Mouse (Mus musculus): ENCODE data around the gene Helz2.

Helz2 gene

DNA sequence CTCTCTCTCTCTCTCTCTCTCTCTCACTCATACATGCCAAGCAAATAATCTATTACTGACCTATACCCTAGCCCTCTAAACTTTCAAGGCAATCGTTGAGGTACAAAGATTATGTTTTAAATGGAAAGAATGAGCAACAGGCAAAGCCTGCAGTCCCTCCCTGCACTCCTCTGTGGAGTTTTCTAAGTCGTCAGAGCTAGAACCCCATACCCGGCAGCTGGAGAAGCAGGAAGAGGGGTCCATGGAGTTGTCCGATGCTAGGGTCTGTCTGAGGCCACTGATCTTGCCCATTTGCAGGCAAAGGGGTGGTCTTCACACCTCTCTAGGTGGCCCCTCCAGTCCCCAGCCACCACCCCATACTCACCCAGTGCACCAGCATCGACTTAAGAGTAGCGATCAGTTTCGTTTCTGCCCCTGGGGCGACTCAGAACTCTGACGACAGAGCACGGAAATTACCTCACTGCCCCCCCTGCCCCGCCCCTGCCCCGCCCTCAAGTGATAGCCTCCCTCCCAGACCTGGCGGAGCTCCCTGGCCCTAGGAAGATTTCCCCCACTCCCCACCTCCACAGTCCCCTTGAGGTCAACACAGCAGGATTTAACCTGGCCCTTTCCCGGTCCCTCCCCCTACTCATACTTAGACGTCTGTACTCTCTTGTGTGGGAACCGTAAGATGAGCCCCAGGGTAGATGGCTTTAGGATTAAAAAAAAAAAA is at the start of gene Helz2:
Helz2 (minus strand) TSS at position 426 of the 712 bp plus-strand sequence.
- no peak for DNase-seq (ENCODE audit: low spot score in 2 of 2)

DNA sequence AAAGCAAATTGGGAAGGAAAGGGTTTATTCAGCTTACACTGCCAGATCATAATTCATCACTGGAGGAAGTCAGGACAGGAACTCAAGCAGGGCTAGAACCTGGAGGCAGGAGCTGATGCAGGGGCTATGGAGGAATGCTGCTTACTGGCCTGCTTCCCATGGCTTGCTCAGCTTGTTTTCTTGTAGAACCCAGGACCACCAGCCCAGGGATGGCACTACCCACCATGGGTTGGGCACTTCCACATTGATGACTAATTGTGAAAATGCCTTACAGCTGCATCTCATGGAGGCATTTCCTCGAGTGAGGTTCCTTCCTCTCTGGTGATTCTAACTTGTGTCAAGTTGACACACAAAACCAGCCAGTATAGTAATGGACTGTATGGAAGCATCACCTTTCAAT is 49.1 kb upstream of the Helz2 start:
- no peak for DNase-seq (ENCODE audit: low spot score in 2 of 2)

DNA sequence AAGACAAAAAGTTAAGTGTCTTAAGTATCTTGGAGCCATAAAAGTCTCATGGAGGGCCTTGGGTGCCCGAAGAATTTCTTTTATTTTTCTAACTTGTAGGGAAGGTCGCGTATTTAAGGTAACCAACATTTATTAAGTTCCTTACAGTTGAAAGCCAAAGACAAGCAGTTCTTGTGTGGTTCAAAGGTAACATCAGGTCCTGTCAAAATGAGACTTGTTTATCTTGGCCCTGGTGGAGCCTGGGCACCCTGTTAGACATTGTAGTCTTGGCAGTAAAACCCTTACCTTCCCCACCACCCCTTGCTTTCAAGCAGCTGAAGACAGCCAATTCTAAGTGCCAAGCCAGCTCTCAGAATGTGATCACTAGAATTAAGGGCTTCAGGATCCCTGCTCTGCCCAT is 46.9 kb upstream of the Helz2 start:
- DNase-seq (ENCODE audit: low spot score in 2 of 2), result no peak

DNA sequence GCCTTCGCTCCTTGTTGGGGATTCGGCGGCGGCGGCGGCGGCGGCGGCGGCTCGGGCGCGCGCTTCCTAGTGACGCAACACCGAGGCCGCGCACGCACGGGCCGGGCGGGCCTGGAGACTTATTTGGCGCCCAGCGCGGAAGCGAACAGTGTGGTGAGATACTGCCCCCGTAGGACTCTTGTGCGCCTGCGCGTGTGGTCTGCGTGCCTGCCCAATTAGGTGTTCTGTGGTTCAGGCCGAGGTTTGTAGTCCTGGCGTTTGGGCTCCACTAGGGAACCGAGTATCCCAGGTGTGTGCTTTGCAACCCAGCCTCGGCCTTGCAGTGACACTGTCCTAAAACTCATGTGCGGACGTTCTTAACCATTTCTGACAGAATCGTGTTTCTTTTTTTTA is 46.1 kb upstream of the Helz2 start, which contains the start of gene Gmeb2:
Gmeb2 (minus strand) TSS at position 78 of the 393 bp plus-strand sequence.
- DNase-seq (ENCODE audit: low spot score in 2 of 2), result peak; percentile 97

DNA sequence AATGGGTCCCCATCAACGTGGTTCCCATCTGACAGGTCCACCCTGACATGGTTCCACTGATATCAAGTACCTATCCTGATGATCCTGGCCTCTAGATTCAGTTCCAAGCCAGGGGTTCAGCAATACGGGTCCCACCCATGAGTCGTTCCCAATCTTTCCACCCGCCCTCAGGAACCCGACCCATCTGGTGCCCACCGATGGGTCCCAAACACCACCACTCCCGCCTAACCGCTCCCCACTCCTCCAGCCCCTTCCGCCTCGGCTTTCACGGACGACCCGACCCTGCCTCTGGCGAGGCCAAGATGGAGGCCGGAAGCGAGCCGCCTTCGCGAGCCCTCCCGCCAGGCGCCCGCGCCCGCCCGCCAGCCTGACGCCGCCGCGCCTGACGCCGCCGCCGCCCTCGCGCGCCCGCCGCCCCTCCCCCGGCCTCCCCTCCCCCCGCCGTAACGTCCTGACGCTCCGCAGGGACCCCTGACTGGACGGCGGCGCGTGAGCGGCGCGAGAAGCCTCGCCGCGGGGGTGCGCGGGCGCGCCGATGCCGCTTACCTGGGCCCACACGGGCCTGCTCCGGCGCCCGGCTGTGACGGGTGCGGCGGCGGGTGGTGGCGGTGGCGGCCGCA is 45.6 kb upstream of the Helz2 start:
- peak; percentile 86 to 87 for DNase-seq (ENCODE audit: low spot score in 2 of 2)

DNA sequence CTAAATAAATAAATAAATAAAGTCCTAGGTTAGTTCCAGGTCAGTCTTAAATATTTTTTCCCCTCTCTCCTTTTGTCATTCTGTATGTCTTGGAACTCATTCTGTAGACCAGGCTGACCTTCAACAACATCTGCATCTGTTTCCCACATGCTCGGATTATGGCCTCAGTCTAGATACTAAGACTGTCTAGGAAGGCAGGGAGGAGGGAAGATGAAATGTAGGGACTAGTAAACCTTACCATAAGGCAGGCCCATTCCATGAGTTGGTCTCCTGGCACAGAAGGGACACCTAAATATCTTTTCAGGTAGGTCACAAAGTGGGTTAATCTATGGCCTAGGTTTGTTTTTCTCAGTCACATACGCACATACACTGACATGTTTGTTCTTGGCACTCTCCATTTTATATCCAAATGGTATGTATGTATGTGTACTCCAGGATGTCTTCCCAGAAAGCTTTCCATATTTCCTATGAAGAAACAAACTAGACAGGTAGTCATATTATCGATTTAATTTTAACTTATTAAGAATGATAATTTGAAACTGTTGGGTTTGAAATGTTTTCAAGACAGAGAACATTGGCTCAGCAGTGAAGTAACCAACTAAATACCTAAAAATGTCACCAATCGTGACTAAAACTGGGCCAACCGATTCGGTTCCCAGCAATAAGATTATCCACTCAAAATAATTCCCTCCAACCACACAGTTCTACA is 45.0 kb upstream of the Helz2 start:
- DNase-seq (ENCODE audit: low spot score in 2 of 2), result no peak

DNA sequence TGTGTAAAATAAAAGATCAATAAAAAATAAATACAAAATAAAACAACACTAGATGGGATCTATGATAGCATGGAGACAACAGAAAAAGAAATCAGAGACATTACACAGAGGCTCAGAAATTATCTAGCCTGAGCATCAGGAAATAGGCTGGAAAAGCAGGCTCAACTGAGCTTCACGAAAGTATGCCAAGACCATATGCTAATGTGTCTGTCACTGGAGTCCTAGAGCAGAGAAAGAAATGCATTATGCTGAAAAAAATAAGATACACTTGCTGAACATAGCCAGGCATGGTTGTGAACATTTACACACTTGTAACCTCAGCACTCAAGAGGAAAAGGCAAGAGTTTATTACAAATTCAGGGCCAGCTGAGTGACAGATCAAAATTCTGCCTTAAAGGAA is 38.1 kb upstream of the Helz2 start:
- no peak for DNase-seq (ENCODE audit: low spot score in 2 of 2)

DNA sequence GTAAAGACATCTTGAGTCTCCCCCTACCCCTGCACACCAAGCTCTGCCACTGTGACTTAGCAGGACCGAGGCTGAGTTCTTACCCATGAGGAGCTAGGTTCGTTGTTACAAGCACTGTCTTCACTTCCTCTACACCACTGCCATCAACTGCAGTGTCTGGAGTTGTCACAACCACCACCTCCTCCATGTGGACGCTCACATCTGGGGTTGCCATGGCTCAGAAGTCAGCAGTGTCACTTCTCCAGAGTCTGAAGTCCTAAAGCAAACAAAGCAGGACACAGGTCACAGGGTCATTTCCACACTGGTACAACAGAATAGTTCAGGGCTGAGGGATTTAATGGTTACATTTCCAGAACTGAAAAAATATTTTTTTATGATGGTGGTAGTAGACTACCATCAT is 36.0 kb upstream of the Helz2 start:
- DNase-seq (ENCODE audit: low spot score in 2 of 2), result no peak

DNA sequence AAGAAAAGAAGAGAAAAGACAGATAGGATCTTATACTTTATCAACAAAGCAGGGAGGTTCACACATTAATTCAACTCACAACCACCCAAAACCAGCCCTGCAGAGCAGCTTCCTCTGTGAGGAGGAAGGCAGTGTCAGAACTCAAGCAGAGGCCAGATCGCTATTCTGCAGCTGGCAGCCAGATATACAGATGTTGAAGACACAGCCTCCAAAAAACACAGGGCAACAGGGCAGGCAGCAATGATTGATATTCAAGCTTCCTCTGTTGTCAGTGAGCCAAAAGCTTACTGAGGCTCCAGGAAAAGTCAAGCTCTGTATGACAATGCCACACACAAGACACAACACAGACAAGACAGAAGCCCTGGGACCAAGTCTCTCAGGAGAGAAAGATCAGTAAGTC is 34.9 kb upstream of the Helz2 start:
- no peak for DNase-seq (ENCODE audit: low spot score in 2 of 2)

DNA sequence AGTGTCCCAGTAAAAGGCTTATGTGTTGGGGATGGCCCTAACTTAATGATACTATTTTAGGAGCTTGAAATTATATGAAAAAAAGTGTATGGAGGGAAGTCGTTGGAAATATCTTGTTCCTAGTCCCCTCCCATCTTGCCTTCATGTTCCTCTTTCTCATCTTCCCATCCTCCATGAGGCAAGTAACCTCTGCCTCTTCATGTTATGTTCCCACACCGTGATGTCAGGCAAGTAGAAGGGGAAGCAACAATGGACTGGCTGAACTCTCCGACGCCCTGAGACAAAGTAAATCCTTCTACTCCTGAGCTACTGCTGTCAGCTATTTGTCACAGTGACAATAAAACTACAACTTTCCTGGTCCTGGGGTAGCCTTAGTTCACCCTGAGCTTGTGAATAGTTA is 32.8 kb upstream of the Helz2 start:
- no peak for DNase-seq (ENCODE audit: low spot score in 2 of 2)

DNA sequence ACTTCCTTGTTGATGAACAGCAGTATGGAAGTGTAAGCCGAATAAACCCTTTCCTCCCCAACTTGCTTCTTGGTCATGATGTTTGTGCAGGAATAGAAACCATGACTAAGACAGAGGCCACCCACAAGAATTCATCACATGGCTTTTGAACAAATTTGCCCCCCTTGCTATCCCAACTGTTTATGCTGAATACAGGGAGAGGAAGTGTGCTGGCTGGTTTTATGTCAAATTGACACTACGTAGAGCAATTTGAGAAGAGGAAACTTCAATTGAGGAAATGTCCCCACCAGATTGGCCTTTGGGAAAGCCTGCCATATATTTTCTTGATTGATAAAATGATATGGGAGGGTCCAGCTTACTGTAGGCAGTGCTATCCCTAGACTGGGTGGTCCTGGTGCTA is 32.0 kb upstream of the Helz2 start:
- DNase-seq (ENCODE audit: low spot score in 2 of 2), result no peak

DNA sequence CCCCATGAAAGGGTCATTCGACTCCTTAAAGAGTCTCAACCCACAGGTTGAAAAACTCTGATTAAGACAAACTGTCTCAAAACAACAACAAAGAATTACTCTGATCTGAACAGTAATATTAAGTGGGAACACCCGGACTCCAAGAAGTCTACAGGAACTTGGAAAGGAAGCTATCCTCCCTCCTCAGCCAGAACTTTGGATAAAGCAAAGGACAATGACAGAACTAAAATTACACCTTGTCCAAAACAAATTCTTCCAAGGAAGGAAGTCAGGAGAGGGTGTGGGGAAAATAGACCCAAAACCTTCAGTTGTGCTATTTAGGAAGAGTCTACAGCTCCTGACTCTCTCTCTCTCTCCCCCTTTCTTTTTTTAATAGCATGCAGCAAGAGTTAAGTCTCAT is 30.3 kb upstream of the Helz2 start:
- no peak for DNase-seq (ENCODE audit: low spot score in 2 of 2)

DNA sequence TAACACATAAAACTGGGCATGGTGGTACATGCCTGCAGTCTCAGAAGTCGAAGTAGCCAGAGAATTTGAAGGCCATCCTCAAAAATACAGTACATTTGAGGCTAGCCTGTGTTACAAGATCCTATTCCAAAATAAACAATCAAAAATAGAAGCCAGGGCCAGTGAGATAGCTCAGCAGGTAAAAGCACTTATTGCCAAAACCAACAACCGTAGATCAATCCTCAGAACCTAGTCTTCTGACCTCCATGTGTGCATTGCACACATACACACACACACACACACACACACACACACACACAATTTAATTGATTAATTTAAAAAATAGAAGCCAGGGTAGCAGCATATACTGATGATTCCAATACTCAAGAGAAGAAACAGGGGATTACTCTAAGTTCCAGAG is 25.0 kb upstream of the Helz2 start:
- no peak for DNase-seq (ENCODE audit: low spot score in 2 of 2)

DNA sequence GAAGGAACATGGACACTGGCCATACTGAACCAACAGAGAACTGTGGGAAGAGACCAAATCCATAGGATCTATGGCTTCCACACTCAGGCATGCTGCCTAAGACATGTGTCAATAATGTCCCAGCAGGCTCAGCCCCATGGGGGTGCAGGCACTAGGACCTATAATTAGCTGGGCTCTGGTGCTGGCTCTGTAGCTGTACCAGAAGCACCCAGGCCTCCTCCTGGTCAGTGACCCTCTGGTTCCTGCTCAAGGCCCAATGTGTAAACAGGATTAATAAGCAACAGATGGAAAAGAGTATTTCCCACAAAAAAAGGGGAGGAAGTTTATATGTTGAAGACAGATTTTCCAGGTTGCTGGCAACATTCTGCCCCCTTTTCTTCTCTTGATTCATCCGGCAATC is 11.4 kb upstream of the Helz2 start:
- no peak for DNase-seq (ENCODE audit: low spot score in 2 of 2)

DNA sequence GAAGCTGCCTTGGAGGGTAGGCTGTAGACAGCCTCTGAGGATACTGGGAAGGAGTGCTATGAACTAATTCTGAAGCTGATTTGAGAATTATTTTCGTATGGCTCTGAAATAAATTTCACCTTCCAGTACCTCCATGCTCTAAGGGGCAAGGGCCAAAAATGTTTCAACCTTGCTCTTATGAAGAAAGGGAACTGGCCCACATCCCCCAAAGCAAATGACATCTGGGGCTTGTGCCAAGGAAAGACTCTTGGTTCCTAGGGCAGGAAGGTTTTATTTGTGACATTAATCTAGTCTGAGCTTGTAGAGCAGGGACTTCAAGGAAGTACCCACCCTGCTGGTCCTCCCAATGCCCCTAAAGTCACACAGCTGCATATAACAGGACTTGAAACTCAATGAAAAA is 10.0 kb upstream of the Helz2 start:
- DNase-seq (ENCODE audit: low spot score in 2 of 2), result no peak

DNA sequence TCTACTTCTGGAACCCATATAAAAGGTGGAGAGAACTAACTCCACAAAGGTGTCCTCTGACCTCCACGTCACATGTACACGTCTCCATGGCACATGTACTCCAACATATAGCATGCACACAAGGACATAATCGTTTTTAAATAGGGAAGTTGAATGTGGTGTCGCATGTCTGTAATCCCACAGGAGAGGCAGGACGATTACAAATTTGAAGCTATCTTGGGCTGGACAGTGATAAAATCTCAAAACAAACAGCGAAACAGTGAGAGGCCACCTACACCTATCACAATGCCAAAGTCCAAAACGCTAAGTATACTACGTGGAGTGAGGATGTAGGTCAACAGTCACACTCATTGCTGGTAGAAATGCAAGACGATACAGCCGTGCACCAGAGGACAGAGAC is 7.4 kb upstream of the Helz2 start:
- no peak for DNase-seq (ENCODE audit: low spot score in 2 of 2)

DNA sequence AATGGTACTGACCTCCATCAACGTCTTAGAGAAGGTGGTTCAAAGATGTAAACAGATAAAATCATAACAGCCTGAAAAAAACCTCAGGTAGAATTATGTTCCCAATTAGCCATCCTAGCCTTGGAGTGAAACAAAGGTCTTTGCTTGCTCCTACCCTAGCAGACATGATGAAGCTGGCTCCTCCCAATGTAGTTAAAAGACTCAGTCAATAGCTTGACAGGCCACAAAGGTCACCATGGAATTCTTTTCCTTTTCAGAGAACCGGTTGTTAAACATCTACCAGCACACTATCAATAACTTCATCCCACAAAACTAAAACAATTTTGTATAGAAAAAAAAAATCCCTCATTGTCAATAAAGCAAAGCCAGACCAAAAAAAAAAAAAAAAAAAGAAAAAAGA is 3.2 kb upstream of the Helz2 start:
- DNase-seq (ENCODE audit: low spot score in 2 of 2), result no peak

DNA sequence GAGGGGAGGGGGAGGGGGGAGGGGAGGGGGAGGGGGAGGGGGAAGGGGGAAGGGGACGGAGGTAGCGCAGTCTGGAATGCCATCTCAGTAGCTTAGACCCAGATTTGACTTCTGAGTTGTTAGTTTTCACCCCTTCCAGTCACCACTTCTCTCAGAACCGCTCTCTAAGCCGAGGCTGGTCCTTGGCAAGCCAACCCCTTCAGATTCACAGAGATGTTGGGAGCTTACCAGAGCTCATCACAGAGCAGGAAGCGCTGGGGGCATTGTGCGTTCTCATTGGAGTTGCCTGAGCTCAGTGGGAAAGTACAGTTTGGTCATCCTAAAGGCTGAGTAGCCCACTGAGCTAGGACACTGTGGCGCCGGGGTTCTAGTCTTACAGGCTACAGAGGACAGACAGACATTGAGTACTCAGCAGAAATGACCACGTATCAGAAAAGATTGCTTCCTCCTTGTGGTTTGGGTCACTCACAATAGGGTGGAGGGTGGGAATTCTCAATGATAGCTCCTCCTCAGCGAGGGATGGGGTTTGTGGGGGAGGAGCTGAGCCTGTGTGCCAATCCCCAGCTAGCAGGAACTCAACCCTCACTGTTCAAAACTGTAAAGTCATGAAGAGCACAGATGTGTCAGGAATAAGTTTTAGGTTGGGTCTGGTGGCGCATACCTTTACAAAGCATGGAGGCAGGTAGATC is 2.0 kb upstream of the Helz2 start:
- no peak for DNase-seq (ENCODE audit: low spot score in 2 of 2)

DNA sequence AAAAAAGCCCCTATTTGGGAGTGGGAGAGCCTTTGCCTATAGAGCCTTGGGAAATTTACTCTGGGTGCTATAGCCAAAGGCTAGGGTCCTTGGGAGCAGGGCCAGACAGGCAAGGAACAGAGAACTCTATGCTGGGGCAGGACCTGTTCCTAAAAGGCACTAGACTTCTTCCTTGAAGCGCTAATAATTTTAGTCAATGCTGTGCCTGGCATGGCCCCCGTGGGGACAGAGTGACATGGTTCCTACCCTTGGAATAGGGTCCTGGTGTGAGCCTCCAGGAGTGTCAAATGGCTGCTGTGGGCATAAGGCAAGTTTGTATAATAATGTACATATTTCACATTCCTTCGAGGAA is 463 bp upstream of the Helz2 start:
- no peak for DNase-seq (ENCODE audit: low spot score in 2 of 2)

DNA sequence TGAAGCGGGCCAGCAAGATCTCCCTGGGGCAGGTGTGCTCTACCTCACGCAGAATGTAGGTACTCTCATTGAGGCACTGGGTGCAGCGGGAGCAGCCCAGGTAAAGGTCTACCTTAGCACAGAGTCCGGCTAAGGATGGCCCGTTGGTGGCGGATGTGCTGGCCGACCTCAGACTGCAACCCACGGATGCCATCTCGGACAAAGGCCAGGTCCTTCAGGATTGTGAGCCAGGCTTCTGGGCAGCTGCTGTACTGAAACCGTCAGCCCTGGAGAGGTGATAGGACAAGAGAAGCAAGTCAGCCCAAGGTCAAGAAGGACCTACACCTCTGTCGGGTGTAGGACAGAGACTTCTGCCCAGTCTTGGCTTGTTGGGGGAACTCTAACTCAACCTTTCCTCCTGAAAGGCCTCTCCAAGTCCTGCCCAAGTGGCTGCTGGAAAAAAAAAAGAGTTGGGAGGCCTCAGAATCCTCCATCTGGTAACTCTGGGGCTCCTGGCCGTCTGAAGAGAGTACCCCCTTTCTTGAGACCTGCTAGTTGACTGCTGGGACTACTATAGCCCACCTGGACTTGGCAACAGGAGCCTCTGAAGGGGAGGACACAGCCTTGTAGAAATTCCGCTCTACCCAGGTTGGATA is 904 bp downstream of the Helz2 start:
- no peak for DNase-seq (ENCODE audit: low spot score in 2 of 2)

DNA sequence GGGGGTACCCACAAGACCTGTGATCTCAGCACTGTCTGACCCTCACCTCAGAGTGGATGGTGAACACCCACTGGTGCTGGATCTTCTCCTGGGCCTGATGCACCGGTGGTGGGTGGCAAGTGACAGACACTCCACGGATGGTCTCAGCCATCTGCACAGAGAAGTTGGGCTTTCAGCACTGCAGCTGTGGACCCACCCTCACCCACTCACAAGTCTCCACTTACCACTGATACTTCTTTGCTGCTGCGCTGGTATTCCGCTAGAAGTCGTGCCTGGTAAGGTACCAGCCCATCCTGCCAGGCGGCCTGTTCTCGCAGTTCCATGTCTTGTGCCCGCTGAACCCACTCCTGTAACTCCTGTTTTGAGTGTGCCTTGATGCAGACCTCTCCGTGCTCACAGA is 2.6 kb downstream of the Helz2 start:
- DNase-seq (ENCODE audit: low spot score in 2 of 2), result no peak

DNA sequence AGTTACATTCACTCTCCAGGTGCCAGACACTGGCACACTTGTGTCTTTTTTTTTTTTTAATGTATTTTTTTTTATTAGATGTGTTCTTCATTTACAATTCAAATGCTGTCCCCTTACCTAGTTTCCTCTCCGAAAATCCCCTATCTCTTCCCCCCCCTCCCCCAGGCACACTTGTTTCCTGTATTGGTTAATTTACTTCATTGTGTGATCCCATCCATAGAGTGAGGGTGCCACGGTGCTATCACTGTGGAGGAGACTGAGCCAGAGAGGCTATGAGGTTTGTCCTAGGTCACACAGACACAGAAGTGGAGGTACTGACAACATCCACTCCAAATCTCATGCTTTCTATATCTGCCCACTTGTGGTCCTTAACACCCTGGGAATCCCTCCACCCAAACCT is 3.0 kb downstream of the Helz2 start:
- DNase-seq (ENCODE audit: low spot score in 2 of 2), result no peak

All from right cerebral cortex, postnatal 10 days (tissue).